Mouse (Mus musculus) mouse trophoblast stem cell (cell line): ENCODE measurements around the gene Rtp1.

Experiments
- in situ Hi-C, 2 experiments: fragments of 300-500 bp; cut with MseI, MboI; formaldehyde crosslinking; loops; 2 replicates in 1 of 2; 3 replicates in 1 of 2; pipeline ENCODE4 v1.15.1; 2025

Gene Rtp1

GRCm38 (mm10) chr16:23428647-23429319 is at the start of gene Rtp1:
TSS of gene Rtp1 (plus strand) at chr16:23429133.
- in situ Hi-C loops = no loop called here

DNA sequence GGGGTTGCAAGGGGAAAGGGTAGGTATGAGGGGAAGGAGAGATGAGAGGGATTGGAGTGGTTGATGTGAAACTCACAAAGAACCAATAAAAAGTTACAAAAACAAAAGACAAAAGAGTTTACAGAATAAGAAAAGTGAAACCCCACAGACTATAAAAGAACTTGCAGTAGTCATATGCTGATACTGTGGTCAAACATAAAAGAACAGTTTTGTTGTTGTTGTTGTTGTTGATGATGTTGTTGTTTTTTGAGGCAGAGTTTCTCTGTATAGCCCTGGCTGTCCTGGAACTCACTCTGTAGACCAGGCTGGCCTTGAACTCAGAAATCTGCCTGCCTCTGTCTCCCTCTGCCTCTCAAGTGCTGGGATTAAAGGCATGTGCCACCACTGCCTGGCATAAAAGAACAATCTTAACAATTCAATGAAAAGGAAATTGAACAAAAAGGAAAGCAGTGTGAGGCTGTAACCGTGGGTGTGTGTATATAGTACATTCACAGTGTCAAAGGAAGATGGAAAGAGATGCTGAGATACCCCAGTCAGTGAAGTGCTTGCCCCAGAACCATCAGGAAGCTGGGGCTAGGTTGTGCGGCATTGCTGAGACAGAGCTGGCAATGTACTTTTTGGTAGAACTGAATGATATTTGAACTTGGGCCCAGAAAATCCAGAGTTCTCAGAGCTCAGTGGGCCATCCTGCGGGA is 49.2 kb upstream of the Rtp1 start:
- in situ Hi-C loops = no loop called here

DNA sequence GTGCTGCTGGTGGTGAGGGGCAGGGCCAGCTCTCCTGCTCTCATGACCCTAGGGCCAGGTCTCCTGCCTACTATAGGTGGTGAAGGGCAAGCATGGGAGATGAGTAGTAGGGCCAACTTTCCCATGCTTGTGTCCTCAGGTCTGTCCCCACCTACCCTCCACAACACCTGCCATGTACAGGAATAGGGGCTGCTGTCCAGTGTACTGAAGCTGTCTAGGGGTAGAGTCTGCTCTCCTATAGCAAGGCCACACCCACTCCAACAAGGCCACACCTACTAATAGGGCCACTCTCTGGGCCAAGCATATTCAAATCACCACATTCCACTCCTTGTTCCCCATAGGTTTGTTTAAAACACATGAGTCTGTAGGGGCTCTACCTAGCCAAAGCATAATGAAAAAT is 44.6 kb upstream of the Rtp1 start:
- in situ Hi-C loops = no loop called here

GRCm38 (mm10) chr16:23397931-23398330 is 31.0 kb upstream of the Rtp1 start:
- in situ Hi-C loops = no loop called here

- in situ Hi-C loops = no loop called here
These were observed 27.5 kb upstream of the Rtp1 start for GRCm38 (mm10) chr16:23401463-23401862.

GRCm38 (mm10) chr16:23401959-23402358 is 27.0 kb upstream of the Rtp1 start:
- in situ Hi-C loops = no loop called here

DNA sequence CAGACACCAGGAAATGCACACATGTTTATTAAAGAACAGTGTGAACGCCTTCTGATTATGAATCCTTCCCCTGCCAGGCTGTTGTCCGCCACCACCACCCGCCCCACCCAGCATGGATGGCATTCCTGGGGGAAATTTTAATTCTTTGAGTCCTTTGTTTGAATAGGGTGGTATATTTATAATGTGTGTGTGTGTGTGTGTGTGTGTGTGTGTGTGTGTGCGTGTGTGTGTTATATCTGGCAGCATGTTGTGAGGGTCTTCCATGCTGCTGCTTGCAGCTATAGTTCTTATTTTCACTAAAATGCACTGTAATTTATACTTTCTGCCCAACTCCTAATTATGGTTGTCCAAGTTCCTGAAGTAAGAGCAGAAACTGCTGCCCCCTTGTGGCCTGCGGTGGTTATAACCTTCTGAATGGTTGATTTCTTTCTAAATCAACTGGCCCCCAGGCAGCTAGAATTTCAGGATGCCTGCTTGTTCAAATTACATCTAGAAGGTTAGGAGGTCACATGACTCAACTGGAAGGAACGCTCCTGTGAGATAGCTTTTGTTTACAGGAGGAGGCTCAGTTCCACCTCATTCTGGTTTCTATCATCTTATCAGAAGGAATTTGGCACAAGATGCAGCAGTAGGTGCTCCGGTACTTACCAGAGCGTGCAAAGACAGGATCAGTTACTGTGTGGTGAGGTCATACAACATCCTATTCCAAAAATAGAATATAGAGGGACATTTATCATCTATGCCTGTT is 25.8 kb upstream of the Rtp1 start:
- in situ Hi-C loops = no loop called here

GRCm38 (mm10) chr16:23412930-23413329 is 16.0 kb upstream of the Rtp1 start:
- in situ Hi-C loops = no loop called here

- in situ Hi-C loops = no loop called here
These were observed 12.7 kb upstream of the Rtp1 start for GRCm38 (mm10) chr16:23416261-23416656.

DNA sequence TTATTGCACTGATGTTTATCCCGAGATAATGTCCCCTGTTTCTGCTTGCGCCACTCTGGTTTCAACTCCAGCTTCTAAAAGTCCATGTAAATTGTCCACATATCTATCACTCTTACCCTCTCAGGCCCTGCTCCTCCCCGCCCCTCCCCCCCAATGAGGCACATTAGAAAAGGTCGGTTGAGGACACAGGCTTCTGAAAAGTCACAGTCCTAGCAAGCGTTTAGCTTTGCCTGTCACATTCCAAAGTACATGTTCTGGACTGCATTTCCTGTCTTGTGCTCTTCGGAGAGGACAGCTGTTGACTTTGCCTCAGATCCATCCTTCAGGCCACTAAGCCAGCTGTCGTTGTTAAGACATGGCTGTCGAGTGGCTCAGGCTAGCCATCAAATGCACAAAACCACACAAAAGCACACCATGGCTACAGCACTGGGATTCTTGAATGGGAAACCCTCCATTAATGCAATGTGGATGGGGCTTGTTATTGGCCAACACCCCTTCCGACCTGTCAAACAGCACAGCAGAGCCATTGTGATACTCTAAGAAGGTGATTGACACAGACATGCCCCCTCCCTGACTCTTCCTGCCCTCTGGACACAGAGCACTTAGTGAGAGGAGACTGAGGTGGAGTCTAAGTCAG is 12.2 kb upstream of the Rtp1 start:
- in situ Hi-C loops = no loop called here

DNA sequence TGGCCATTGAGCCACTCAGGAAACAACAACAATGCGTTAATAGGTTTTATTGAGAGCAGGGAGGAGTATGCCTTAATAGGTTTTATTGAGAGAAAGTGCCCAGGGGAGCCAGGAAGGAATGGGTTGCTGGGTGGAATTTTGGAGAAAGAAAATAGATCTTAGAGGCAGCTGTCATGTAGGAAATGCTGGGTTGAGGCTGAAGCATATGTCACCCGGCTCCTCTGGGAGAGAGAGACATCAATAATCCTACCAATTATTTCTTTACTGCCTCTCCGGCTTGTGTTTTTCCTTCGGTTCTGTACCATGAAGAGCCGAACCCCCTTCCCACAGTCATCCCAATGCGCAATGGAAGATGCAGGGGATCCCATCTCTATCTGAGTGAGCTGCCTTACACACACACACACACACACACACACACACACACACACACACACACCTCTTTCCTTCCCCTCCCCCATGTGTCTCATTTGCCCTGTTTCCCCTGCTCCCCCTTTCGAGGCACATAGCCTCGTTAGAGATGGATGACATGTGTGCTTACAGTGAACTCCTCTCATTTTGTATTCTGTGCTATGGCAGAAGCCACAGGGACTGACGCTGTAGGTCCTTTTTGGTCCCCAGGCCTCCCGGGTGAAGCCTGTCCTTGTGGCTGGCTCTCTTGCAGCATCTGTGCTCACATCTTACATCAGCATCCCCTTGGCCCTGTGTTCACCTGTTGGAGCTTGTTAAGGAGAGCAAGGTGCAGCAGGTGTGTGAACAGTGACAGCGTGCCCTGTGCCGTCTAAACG is 11.3 kb upstream of the Rtp1 start:
- in situ Hi-C loops = no loop called here

DNA sequence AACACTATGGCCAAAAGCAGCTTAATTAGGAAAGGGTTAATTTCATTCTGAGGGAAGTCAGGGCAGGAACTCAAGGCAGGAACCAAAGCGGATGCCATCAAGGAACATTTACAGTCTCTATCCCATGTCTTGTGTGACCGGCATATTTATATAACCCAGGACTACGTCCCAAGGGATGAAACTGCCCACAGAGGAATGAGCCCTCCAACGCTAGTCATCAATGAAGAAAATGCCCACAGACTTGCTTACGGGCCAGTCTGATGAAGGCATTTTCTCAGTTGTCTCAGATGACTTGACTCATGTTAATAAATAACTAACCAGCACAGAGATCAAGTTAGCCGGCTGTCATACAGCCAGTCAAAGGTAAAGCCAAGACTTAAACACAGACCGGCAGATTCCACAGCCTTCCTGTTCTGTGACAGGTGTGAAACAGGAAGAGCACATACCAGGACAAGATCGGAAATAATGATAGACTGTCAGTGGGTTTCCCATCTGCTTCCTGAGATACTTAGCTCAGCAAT is 9.3 kb upstream of the Rtp1 start:
- in situ Hi-C loops = no loop called here

GRCm38 (mm10) chr16:23423825-23424224 is 5.1 kb upstream of the Rtp1 start:
- in situ Hi-C loops = no loop called here

GRCm38 (mm10) chr16:23427701-23428100 is 1.2 kb upstream of the Rtp1 start:
- in situ Hi-C loops = no loop called here

DNA sequence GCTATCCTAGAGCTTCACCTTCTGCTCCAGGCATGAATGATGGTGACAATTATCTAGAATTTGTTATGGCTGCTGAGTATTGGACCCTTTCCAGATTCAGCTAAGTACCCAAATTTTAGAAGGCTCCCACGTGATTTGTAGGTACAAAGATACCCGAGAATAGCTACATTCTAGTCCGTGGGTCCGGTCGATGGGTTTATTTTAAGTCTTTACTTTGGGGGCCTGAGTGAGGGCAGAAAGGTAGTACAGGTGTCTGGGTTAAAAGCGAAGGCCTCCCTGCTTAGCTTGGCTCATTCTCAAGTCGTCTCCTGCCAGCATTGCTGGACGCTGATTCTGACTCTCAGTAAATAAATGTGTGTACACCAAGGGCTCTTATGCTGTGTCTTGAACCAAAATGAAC is 1.1 kb downstream of the Rtp1 start:
- in situ Hi-C loops = no loop called here

DNA sequence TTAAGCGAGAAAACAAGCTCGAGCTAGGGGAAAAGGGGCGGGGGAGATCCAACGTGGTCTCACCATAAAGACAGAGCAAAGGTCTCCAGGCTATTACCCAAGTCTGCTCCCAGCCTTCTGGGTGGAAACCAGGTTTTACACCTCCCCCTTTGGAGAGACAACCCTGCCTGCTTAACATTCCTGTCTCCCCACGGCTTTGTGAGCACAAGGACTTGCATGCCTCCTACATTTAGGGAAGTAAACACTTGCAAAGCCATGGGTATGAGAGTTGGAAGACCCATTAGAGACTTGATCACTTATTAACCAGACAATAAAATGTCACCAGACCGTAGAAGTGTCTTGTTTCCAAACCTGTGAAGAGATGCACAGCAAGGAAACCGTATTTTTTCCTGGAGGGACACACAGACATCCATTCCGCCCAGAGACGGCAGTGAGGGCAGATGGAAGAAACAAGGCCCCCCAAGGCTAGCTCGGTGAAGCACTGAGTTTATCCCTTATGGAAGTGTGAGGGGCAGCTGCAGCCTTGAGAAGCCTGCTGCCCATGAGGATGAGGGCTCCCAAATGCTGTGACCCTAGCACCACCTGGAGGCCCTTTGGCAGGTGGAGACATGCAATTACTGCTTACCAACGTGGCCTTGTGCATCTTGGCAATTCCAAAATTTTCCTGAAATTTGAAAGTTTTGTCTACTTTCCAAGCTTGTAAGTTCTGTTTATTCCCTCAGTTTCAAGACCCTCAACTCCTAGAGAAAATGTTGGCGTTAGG is 8.7 kb downstream of the Rtp1 start:
- in situ Hi-C loops = no loop called here

DNA sequence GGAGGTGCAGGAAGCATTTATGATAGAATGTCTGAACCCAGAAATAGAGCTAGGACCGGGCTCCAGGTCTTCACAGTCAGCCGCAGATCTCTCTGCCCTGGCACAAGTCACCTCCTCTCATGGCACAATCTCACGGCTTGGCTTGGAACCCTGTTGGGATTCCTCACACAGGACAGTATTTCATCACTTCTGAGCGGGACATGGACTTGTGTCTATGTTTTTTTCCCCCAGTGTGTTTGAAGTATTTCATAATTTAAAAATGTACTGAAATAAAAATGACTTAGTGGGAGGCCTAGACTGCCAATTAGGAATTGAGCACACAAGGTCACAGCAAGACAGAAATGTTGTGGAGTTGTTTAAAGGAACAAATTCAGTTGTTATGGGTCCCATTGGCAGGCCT is 15.3 kb downstream of the Rtp1 start:
- in situ Hi-C loops = no loop called here

DNA sequence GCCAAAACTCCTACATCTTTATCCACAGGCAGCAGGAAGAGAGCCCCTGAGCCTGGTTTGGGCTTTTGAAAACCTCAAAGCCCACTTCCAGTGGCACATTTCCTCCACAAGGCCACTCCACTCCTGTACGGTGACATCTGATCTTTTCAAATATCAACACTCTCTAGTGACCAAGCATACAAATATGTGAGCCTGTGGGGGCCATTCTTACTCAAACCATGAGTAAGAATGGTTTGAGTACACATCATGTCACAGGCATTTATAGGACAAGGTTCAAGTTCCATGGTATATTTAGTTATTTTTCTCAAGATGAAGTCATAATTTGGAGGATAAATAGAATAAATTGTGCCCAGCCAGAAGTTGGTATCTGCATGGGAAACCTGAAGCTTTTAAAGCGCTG is 21.0 kb downstream of the Rtp1 start:
- in situ Hi-C loops = loop anchor here (10.0 kb wide), 3 partner anchors 95 to 505 kb away; partner anchors contain the start of gene Sst (in 1 of the 2)

GRCm38 (mm10) chr16:23450816-23451215 is 21.9 kb downstream of the Rtp1 start:
- in situ Hi-C loops = loop anchor here (10.0 kb wide), 3 partner anchors 94 to 504 kb away; partner anchors contain the start of gene Sst (in 1 of the 2)

- in situ Hi-C loops = loop anchor here (10.0 kb wide), 3 partner anchors 92 to 502 kb away; partner anchors contain the start of gene Sst (in 1 of the 2)
These were observed 23.5 kb downstream of the Rtp1 start for GRCm38 (mm10) chr16:23452476-23452875.
